Mouse (Mus musculus): ENCODE results near the gene Pcyox1. TPM values are rescaled to one million over a fixed set of nuclear protein-coding genes. Genes with fewer than 3 reads are reported as not detected.

Pcyox1 gene
- polyA plus RNA-seq, 1 experiment: 140 TPM

- Histone ChIP-seq H3K27ac (ENCODE audit: insufficient read depth, low read length) (no peak within 1 kb of the TSS), H3K4me3 (ENCODE audit: insufficient read depth, low read length) (no peak within 1 kb of the TSS), H3K4me1 (ENCODE audit: control insufficient read depth, insufficient read depth, low read length) (no peaks in the 10 kb centered on the region)
- no peak for TF ChIP-seq CTCF (IDR thresholded peaks at IDR 0.05; ENCODE audit: borderline replicate concordance, insufficient read depth, low read length)
- no peak for TF ChIP-seq POLR2A (IDR thresholded peaks at IDR 0.05; ENCODE audit: low read depth, low read length)
Measured at GRCm38 (mm10) chr6:86426358-86426757, 29.4 kb upstream of the Pcyox1 start, which contains the start of gene Gm44790. Gm44790 (plus strand) TSS chr6:86426658.

- Histone ChIP-seq H3K27ac (ENCODE audit: insufficient read depth, low read length) (no peak overlapping the region), H3K4me1 (ENCODE audit: control insufficient read depth, insufficient read depth, low read length) (no peaks in the 10 kb centered on the region), H3K4me3 (ENCODE audit: insufficient read depth, low read length) (no peak overlapping the region)
- TF ChIP-seq POLR2A (IDR thresholded peaks at IDR 0.05; ENCODE audit: low read depth, low read length) (no peak), CTCF (IDR thresholded peaks at IDR 0.05; ENCODE audit: borderline replicate concordance, insufficient read depth, low read length) (0 out of 2 replicates have a peak, but pooled peaks have one; percentile 28)
Measured at GRCm38 (mm10) chr6:86420491-86420890, 23.5 kb upstream of the Pcyox1 start.

- TF ChIP-seq CTCF (IDR thresholded peaks at IDR 0.05; ENCODE audit: borderline replicate concordance, insufficient read depth, low read length): no peak
- Histone ChIP-seq H3K4me3 (ENCODE audit: insufficient read depth, low read length) (no peak overlapping the region), H3K4me1 (ENCODE audit: control insufficient read depth, insufficient read depth, low read length) (no peaks in the 10 kb centered on the region), H3K27ac (ENCODE audit: insufficient read depth, low read length) (no peak overlapping the region)
Measured at GRCm38 (mm10) chr6:86419239-86419638, 22.3 kb upstream of the Pcyox1 start.

GRCm38 (mm10) chr6:86418711-86419110 lies 21.8 kb upstream of the Pcyox1 start:
- Histone ChIP-seq H3K27ac (ENCODE audit: insufficient read depth, low read length) (no peak overlapping the region), H3K4me1 (ENCODE audit: control insufficient read depth, insufficient read depth, low read length) (no peaks in the 10 kb centered on the region), H3K4me3 (ENCODE audit: insufficient read depth, low read length) (no peak overlapping the region)
- no peak for TF ChIP-seq POLR2A (IDR thresholded peaks at IDR 0.05; ENCODE audit: low read depth, low read length)

GRCm38 (mm10) chr6:86406306-86406705 lies 9.4 kb upstream of the Pcyox1 start:
- no peak for TF ChIP-seq CTCF (IDR thresholded peaks at IDR 0.05; ENCODE audit: borderline replicate concordance, insufficient read depth, low read length)
- no peak for TF ChIP-seq POLR2A (IDR thresholded peaks at IDR 0.05; ENCODE audit: low read depth, low read length)
- H3K4me1 ChIP-seq (ENCODE audit: control insufficient read depth, insufficient read depth, low read length): peaks cover 5% of the 10 kb centered on the region; the same call in 1 of the 2 replicates
- H3K27ac ChIP-seq (ENCODE audit: insufficient read depth, low read length): no peak overlapping the region
- no peak overlapping the region for H3K4me3 ChIP-seq (ENCODE audit: insufficient read depth, low read length)

- Histone ChIP-seq H3K4me3 (ENCODE audit: insufficient read depth, low read length) (peak overlapping the region; percentile 68), H3K27ac (ENCODE audit: insufficient read depth, low read length) (peak overlapping the region; percentile 95; the same call in 1 of the 2 replicates), H3K4me1 (ENCODE audit: control insufficient read depth, insufficient read depth, low read length) (0 out of 2 replicates have a peak, but pooled peaks cover 5% of the 10 kb centered on the region)
- TF ChIP-seq POLR2A (IDR thresholded peaks at IDR 0.05; ENCODE audit: low read depth, low read length) (no peak), CTCF (IDR thresholded peaks at IDR 0.05; ENCODE audit: borderline replicate concordance, insufficient read depth, low read length) (no peak)
Measured at GRCm38 (mm10) chr6:86404996-86405395, 8.0 kb upstream of the Pcyox1 start.

- Histone ChIP-seq H3K4me1 (ENCODE audit: control insufficient read depth, insufficient read depth, low read length) (0 out of 2 replicates have a peak, but pooled peaks cover 2% of the 10 kb centered on the region), H3K4me3 (ENCODE audit: insufficient read depth, low read length) (peak within 1 kb of the TSS; percentile 68), H3K27ac (ENCODE audit: insufficient read depth, low read length) (peak within 1 kb of the TSS; percentile 95)
- no peak for TF ChIP-seq CTCF (IDR thresholded peaks at IDR 0.05; ENCODE audit: borderline replicate concordance, insufficient read depth, low read length)
- TF ChIP-seq POLR2A (IDR thresholded peaks at IDR 0.05; ENCODE audit: low read depth, low read length): peak; percentile 77
Measured at GRCm38 (mm10) chr6:86404100-86404861, 7.3 kb upstream of the Pcyox1 start, which contains the start of gene Tia1. Tia1 (plus strand) TSS chr6:86404219.

GRCm38 (mm10) chr6:86403728-86404099 lies 6.8 kb upstream of the Pcyox1 start:
- no peak for TF ChIP-seq CTCF (IDR thresholded peaks at IDR 0.05; ENCODE audit: borderline replicate concordance, insufficient read depth, low read length)
- Histone ChIP-seq H3K4me1 (ENCODE audit: control insufficient read depth, insufficient read depth, low read length) (0 out of 2 replicates have a peak, but pooled peaks cover 2% of the 10 kb centered on the region), H3K27ac (ENCODE audit: insufficient read depth, low read length) (no peak overlapping the region; the same call in 1 of the 2 replicates), H3K4me3 (ENCODE audit: insufficient read depth, low read length) (no peak overlapping the region)

- H3K27ac ChIP-seq (ENCODE audit: insufficient read depth, low read length): peak overlapping the region; percentile 60
- no peak for TF ChIP-seq POLR2A (IDR thresholded peaks at IDR 0.05; ENCODE audit: low read depth, low read length)
- no peak for TF ChIP-seq CTCF (IDR thresholded peaks at IDR 0.05; ENCODE audit: borderline replicate concordance, insufficient read depth, low read length)
- H3K4me1 ChIP-seq (ENCODE audit: control insufficient read depth, insufficient read depth, low read length): peaks cover 4% of the 10 kb centered on the region; the same call in 1 of the 2 replicates
- H3K4me3 ChIP-seq (ENCODE audit: insufficient read depth, low read length): peak overlapping the region; percentile 37
Measured at GRCm38 (mm10) chr6:86402681-86403607, 6.0 kb upstream of the Pcyox1 start.

All from embryonic fibroblast, embryonic 13.5 days (primary cell).